Mouse (Mus musculus) liver, adult 2 months (tissue): ENCODE measurements around the gene Erich4. TPM values are rescaled to one million over a fixed set of nuclear protein-coding genes. Genes with fewer than 3 reads are reported as not detected.

Experiments
- DNase-seq: peaks from one replicate; pipeline ENCODE4 v3.0.0-alpha.2; 2011; ENCODE audit warnings: low read depth, low spot score; ENCODE audit errors: extremely low read depth
- H3K27ac ChIP-seq: fragments of 200-500 bp; replicated peaks from 2 replicates; pipeline ENCODE4 v1.5.1; 2012; ENCODE audit warnings: low read depth, mild to moderate bottlenecking, control low read depth, inconsistent platforms, low read length; ENCODE audit not compliant: insufficient read depth
- H3K27me3 ChIP-seq: fragments of 200-500 bp; 2 replicates; pipeline ENCODE4 v1.6.1; 2012; ENCODE audit warnings: mild to moderate bottlenecking, moderate library complexity, low read length, inconsistent platforms; ENCODE audit not compliant: control insufficient read depth, insufficient read depth
- H3K36me3 ChIP-seq: fragments of 200-500 bp; 2 replicates; pipeline ENCODE4 v1.6.1; 2012; ENCODE audit warnings: low read length, inconsistent platforms; ENCODE audit not compliant: control insufficient read depth, insufficient read depth
- H3K4me1 ChIP-seq: fragments of 200-500 bp; 2 replicates; pipeline ENCODE4 v1.6.1; 2011; ENCODE audit warnings: low read length; ENCODE audit not compliant: control insufficient read depth, insufficient read depth
- H3K4me3 ChIP-seq: fragments of 200-500 bp; 2 replicates; pipeline ENCODE4 v1.5.1; 2011; ENCODE audit warnings: low read depth, mild to moderate bottlenecking, control low read depth, low read length, moderate library complexity; ENCODE audit not compliant: insufficient read depth
- H3K79me2 ChIP-seq: fragments of 200-500 bp; 2 replicates; pipeline ENCODE4 v1.6.1; 2012; ENCODE audit warnings: inconsistent platforms, mild to moderate bottlenecking, low read length, moderate library complexity; ENCODE audit not compliant: control insufficient read depth, insufficient read depth
- H3K9ac ChIP-seq: fragments of 200-500 bp; 2 replicates; pipeline ENCODE4 v1.6.1; 2012; ENCODE audit warnings: low read depth, mild to moderate bottlenecking, control low read depth, inconsistent platforms, low read length
- CTCF ChIP-seq: fragments of 200-500 bp; IDR thresholded peaks from 2 replicates; pipeline ENCODE4 v1.5.1; 2011; ENCODE audit warnings: low read depth, low read length, control low read depth
- POLR2A ChIP-seq: fragments of 200-500 bp; IDR thresholded peaks from 2 replicates; pipeline ENCODE4 v1.6.1; 2011; ENCODE audit warnings: low read length, control low read depth; ENCODE audit not compliant: insufficient read depth; ENCODE audit errors: extremely low read depth
- WGBS: fragments of 180-500 bp; shearing (Covaris S2); methylation state at CpG from one replicate; pipeline ENCODE4 v1.1.7; 2018; 5-methylcytosine and 5-hydroxymethylcytosine counted together
- polyA plus RNA-seq: library from polyadenylated mRNA; depleted of rRNA; stranded (reverse); fragments of >200 nt; gene quantifications from 2 replicates; pipeline ENCODE4 v1.2.3, GENCODE M21; 2012; rRNA removed
- total RNA-seq: library from RNA; depleted of rRNA; stranded (reverse); fragments of >200 nt; gene quantifications from 2 replicates; pipeline ENCODE4 v1.2.3, GENCODE M21; 2014; rRNA removed

Gene Erich4
- total and polyA plus RNA-seq, 2 experiments: not detected

DNA sequence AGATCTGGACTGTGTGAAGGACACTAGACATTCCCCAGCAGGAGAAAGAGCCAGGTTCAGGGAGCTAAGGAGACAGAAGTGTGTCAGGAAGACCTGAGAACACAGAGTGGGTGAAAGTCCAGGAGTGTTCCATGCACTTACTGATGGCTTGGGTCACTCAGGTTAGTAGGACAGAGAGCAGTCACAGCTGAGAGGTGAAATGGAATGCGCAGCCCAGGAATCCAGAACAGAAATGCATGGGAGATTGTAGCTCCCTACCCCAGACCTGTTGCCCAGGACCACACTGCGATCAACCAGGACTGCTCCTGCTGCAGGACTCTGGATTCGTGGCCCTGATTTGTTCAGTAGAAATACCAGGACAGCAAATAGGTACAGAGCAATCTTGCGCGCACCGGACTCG lies 47.0 kb downstream of the Erich4 start:
- 98% methylated on average over 7 of the region's 7 CpGs for WGBS
- TF ChIP-seq POLR2A (no peak), CTCF (no peak)

More for the DNA sequence above, 47.0 kb downstream of the Erich4 start:
- Histone ChIP-seq H3K4me1 (no peaks in the 10 kb centered on the region), H3K36me3 (no peaks in the 10 kb centered on the region), H3K9ac (no peak overlapping the region), H3K27me3 (no peaks in the 10 kb centered on the region), H3K79me2 (no peaks in the 10 kb centered on the region), H3K27ac (no peak overlapping the region), H3K4me3 (no peak overlapping the region)
- DNase-seq: no peak

Other genes with a start within 250 kb of the Erich4 start
- gene Cnfn, start 246.2 kb downstream of the Erich4 start, total RNA-seq: not detected in 2 replicates
- not detected in 2 replicates for gene Cnfn, start 246.2 kb downstream of the Erich4 start, polyA plus RNA-seq
- 8.3 and 8.7 TPM in 2 replicates for gene Lipe, start 217.2 kb downstream of the Erich4 start, total RNA-seq
- 9.8 and 11.3 TPM in 2 replicates for gene Lipe, start 217.2 kb downstream of the Erich4 start, polyA plus RNA-seq
- not detected in 2 replicates for gene Cxcl17, start 203.0 kb downstream of the Erich4 start, total RNA-seq
- gene Cxcl17, start 203.0 kb downstream of the Erich4 start, polyA plus RNA-seq: not detected in 2 replicates
- 45.5 and 59.6 TPM in 2 replicates for gene Ceacam1, start 138.3 kb downstream of the Erich4 start, total RNA-seq
- 84.8 and 87.9 TPM in 2 replicates for gene Ceacam1, start 138.3 kb downstream of the Erich4 start, polyA plus RNA-seq
- 0.07 TPM in 1 of 2 replicates, not detected in the other for gene Ceacam2, start 76.0 kb downstream of the Erich4 start, total RNA-seq
- gene Ceacam2, start 76.0 kb downstream of the Erich4 start, polyA plus RNA-seq: 0.10 and 0.34 TPM in 2 replicates
- 36.0 and 40.7 TPM in 2 replicates for gene Dmac2, start 3.5 kb upstream of the Erich4 start, total RNA-seq
- 62.3 and 64.0 TPM in 2 replicates for gene Dmac2, start 3.5 kb upstream of the Erich4 start, polyA plus RNA-seq
- gene B3gnt8, start 10.8 kb upstream of the Erich4 start, total RNA-seq: 0.46 and 0.67 TPM in 2 replicates
- gene B3gnt8, start 10.8 kb upstream of the Erich4 start, polyA plus RNA-seq: 0.90 and 1.1 TPM in 2 replicates
- 273 and 293 TPM in 2 replicates for gene Bckdha, start 43.1 kb upstream of the Erich4 start, total RNA-seq
- 521 and 573 TPM in 2 replicates for gene Bckdha, start 43.1 kb upstream of the Erich4 start, polyA plus RNA-seq
- 30.4 and 32.1 TPM in 2 replicates for gene Exosc5, start 43.3 kb upstream of the Erich4 start, total RNA-seq
- gene Exosc5, start 43.3 kb upstream of the Erich4 start, polyA plus RNA-seq: 70.3 and 75.1 TPM in 2 replicates
- gene Tmem91, start 59.3 kb upstream of the Erich4 start, total RNA-seq: not detected in 2 replicates
- not detected in 2 replicates for gene Tmem91, start 59.3 kb upstream of the Erich4 start, polyA plus RNA-seq
- gene B9d2, start 64.9 kb upstream of the Erich4 start, total RNA-seq: 4.2 and 6.8 TPM in 2 replicates
- gene B9d2, start 64.9 kb upstream of the Erich4 start, polyA plus RNA-seq: 21.0 and 22.5 TPM in 2 replicates
- gene Tgfb1, start 71.1 kb upstream of the Erich4 start, total RNA-seq: 1.8 and 5.6 TPM in 2 replicates
- gene Tgfb1, start 71.1 kb upstream of the Erich4 start, polyA plus RNA-seq: 4.8 and 6.8 TPM in 2 replicates
- 6.8 and 10.7 TPM in 2 replicates for gene Ccdc97, start 103.2 kb upstream of the Erich4 start, total RNA-seq
- gene Ccdc97, start 103.2 kb upstream of the Erich4 start, polyA plus RNA-seq: 34.1 and 38.4 TPM in 2 replicates
- gene Hnrnpul1, start 138.9 kb upstream of the Erich4 start, total RNA-seq: 30.0 and 32.7 TPM in 2 replicates
- 21.7 and 23.3 TPM in 2 replicates for gene Hnrnpul1, start 138.9 kb upstream of the Erich4 start, polyA plus RNA-seq
- gene Axl, start 172.8 kb upstream of the Erich4 start, total RNA-seq: 12.4 and 18.0 TPM in 2 replicates
- 6.3 and 11.4 TPM in 2 replicates for gene Axl, start 172.8 kb upstream of the Erich4 start, polyA plus RNA-seq
- gene Cyp2s1, start 201.0 kb upstream of the Erich4 start, total RNA-seq: 0.13 and 0.28 TPM in 2 replicates
- gene Cyp2s1, start 201.0 kb upstream of the Erich4 start, polyA plus RNA-seq: 0.37 and 0.41 TPM in 2 replicates